Mouse (Mus musculus) lung, adult 2 months (tissue): ENCODE measurements around the gene Rab3gap1. TPM values are rescaled to one million over a fixed set of nuclear protein-coding genes. Genes with fewer than 3 reads are reported as not detected.
"Not testable (repeated sequence)": the region's sequence is repeated elsewhere in the genome, so short reads cannot be mapped to it uniquely, and the experiment has no call there.

Experiments used
- DNase-seq: peaks from one replicate; pipeline ENCODE4 v3.0.0; 2022
- H3K4me1 ChIP-seq: fragments of 200-500 bp; 2 replicates; pipeline ENCODE4 v1.6.1; 2011; ENCODE audit warnings: low read length; ENCODE audit not compliant: control insufficient read depth, insufficient read depth
- H3K4me3 ChIP-seq: fragments of 200-500 bp; replicated peaks from 2 replicates; pipeline ENCODE3; 2011; ENCODE audit warnings: low read depth, mild to moderate bottlenecking, control low read depth, low read length; ENCODE audit errors: extremely low read depth
- CTCF ChIP-seq: fragments of 200-500 bp; IDR thresholded peaks from 2 replicates; pipeline ENCODE4 v1.5.1; 2011; ENCODE audit warnings: mild to moderate bottlenecking, low read length, control low read depth; ENCODE audit not compliant: insufficient read depth
- POLR2A ChIP-seq: fragments of 200-500 bp; IDR thresholded peaks from 2 replicates; pipeline ENCODE4 v1.6.1; 2011; ENCODE audit warnings: low read depth, mild to moderate bottlenecking, control low read depth, low read length, borderline replicate concordance; ENCODE audit errors: extremely low read depth
- WGBS: fragments of 180-500 bp; shearing (Covaris S2); methylation state at CpG from one replicate; pipeline ENCODE4 v1.1.7; 2018; 5-methylcytosine and 5-hydroxymethylcytosine counted together
- polyA plus RNA-seq: library from polyadenylated mRNA; depleted of rRNA; stranded (reverse); fragments of >200 nt; gene quantifications from 2 replicates; pipeline ENCODE4 v1.2.3, GENCODE M21; 2012

The Rab3gap1 gene
- polyA plus RNA-seq, 1 experiment = 22.2 TPM

DNA sequence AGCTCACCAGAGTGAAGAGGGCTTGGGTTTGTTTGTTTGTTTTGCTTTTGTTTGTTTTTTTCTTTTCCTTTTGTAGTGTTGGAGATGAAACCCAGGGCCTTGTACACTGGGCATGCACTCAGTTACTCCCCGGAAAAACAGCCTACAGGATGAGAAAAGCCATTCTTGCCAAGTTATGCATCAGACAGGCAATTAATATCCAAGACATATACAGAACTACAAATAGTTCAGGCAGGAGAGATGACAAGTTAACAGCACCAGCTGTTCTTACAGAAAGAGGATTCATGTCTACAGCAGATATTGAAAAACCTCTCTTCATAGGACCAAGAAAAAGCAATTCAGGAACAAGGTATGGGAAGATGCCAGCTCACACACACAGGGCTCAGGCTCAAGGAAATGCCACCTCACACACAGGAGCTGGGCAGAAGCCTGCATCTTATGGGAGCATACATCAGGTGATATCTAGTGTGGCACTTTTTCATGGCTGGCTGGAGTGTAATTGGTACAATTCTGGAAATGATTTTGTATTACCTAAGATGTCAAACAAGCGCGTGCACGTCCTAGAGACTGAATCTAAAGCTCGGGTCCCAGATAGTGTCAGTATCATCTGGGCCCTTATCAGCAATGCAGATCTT is 78.2 kb downstream of the Rab3gap1 start:
- no peak for DNase-seq
- no peak for TF ChIP-seq CTCF
- no peak for TF ChIP-seq POLR2A
- 73% methylated on average over 5 of the region's 5 CpGs for WGBS
- no peak overlapping the region for H3K4me3 ChIP-seq
- no peaks in the 10 kb centered on the region for H3K4me1 ChIP-seq

DNA sequence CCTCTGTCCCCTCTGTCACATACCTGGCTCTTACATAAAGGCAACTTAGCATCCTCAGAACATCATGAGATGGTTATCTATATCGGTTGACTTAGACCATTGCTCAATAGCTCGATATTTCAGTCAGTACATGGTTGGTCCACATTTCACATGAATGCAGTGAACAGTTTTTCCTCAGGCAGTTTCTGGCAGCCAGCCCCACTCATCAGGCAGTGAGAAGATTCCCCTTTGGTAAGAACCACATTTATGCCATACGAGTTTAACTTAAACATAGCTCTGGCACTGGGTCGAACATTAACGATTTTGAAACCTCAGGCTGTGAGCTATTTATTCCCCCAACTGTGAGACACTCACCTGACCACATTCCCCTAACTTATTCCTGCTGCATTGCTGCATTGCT is 80.2 kb downstream of the Rab3gap1 start:
- H3K4me3 ChIP-seq = no peak overlapping the region
- DNase-seq = no peak
- 71% methylated on average over 5 of the region's 5 CpGs for WGBS
- TF ChIP-seq POLR2A (no peak), CTCF (no peak)
- H3K4me1 ChIP-seq = no peaks in the 10 kb centered on the region

DNA sequence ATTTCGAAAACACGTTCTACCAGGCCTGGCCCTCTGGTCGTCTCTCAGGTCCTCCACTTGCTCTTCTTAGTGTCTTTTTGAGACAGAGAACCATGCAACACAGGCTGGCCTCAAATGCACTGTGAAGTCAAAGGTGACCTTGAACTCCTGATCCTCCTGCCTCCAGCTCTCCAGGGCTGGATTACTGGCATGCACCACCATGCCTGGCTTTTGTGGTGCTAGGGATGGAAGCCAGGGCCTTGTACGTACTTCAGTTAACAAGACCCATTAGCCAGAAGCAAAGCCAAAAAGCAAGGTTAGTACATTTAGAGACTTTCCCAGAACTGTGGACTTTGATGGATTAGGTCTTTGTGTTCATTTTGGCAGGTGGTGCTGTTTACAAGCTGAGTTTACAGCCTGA is 83.7 kb downstream of the Rab3gap1 start:
- Histone ChIP-seq H3K4me1 (no peaks in the 10 kb centered on the region), H3K4me3 (no peak overlapping the region)
- DNase-seq = no peak
- TF ChIP-seq CTCF = no peak
- no peak for TF ChIP-seq POLR2A
- 82% methylated on average over 4 of the region's 4 CpGs for WGBS

- 51% methylated on average over 4 of the region's 4 CpGs for WGBS
- not testable (repeated sequence) for H3K4me3 ChIP-seq, DNase-seq, H3K4me1 ChIP-seq
Observed at GRCm38 (mm10) chr1:127954198-127954597, 85.6 kb downstream of the Rab3gap1 start.

GRCm38 (mm10) chr1:127954800-127955199 is 86.2 kb downstream of the Rab3gap1 start:
- DNase-seq = no peak

GRCm38 (mm10) chr1:127956524-127956923 is 88.0 kb downstream of the Rab3gap1 start:
- DNase-seq = no peak
- no peak overlapping the region for H3K4me3 ChIP-seq
- 97% methylated on average over 1 of the region's 1 CpGs for WGBS
- TF ChIP-seq CTCF (no peak), POLR2A (no peak)
- H3K4me1 ChIP-seq = peaks cover 2% of the 10 kb centered on the region; the same call in 1 of the 2 replicates

More at GRCm38 (mm10) chr1:127954800-127955199, 86.2 kb downstream of the Rab3gap1 start:
- H3K4me1 ChIP-seq = peaks cover 2% of the 10 kb centered on the region; the same call in 1 of the 2 replicates
- TF ChIP-seq CTCF (no peak), POLR2A (no peak)
- 63% methylated on average over 4 of the region's 4 CpGs for WGBS
- H3K4me3 ChIP-seq = no peak overlapping the region

GRCm38 (mm10) chr1:127958801-127959200 is 90.2 kb downstream of the Rab3gap1 start:
- Histone ChIP-seq H3K4me1 (peaks cover 2% of the 10 kb centered on the region; the same call in 1 of the 2 replicates), H3K4me3 (no peak overlapping the region)
- TF ChIP-seq POLR2A = no peak
- no peak for TF ChIP-seq CTCF
- no peak for DNase-seq
- 34% methylated on average over 5 of the region's 5 CpGs for WGBS

DNA sequence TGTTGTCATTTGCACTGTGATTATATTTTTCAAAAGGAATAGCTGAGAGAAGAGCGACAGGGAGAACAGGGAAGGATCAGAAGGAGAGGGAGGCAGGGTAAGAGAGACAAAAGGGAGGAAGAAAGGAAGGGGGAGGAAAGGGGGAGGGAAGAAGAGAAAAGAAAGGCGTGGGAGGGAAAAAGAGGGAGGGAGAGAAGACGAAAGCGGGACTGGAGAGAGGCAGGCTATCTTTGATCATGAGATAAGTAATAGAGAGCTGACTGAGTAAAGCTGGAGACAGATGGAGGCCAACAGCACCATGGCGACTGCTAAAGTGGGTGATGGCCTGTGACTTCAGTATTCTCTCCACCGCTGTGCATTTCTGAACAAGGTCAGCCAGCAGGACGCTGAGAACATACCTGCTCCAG is 90.7 kb downstream of the Rab3gap1 start:
- Histone ChIP-seq H3K4me1 (peaks cover 2% of the 10 kb centered on the region; the same call in 1 of the 2 replicates), H3K4me3 (no peak overlapping the region)
- no peak for DNase-seq
- TF ChIP-seq CTCF = no peak
- no peak for TF ChIP-seq POLR2A
- 40% methylated on average over 7 of the region's 7 CpGs for WGBS

DNA sequence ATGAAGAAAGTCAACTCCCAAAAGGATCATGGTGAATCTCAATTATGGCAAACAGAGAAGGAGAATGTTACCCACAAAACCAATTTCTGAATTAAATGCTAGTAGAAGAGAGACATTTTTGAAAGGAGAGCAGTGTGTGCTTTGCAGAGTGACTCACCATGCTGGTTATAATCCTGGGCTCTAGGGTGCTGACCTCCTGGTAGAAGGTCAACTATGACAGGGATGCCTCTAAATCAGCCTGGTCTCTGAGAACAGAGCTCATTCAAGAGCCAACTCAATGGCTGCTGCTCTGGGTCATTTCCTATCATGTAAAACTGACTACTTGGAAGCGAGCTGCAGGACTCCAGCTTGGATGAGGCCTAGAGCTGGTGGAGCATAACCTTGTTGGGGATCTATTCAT is 92.6 kb downstream of the Rab3gap1 start:
- H3K4me1 ChIP-seq = peaks cover 2% of the 10 kb centered on the region; the same call in 1 of the 2 replicates
- H3K4me3 ChIP-seq = no peak overlapping the region
- TF ChIP-seq POLR2A (no peak), CTCF (no peak)
- 97% methylated on average over 1 of the region's 1 CpGs for WGBS
- DNase-seq = no peak

DNA sequence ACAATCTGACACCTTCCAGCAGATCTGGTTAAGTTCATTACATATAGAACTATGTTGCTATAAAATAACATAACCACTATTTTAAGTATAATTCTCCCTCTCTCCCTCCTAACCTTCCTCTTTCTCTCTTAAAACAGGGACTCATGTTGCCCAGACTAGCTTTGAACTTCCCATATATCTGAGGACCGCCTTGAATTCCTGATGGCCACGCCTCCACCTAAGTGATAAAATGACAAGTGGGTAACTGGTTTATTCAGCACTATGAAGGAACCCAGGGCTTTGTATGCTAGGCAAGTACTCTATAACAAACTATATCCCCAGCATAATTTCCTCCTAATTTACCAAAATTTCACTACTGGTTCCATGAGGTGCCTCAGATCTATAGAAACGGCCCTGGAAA is 94.8 kb downstream of the Rab3gap1 start:
- no peak for TF ChIP-seq CTCF
- TF ChIP-seq POLR2A = no peak
- H3K4me3 ChIP-seq = no peak overlapping the region
- DNase-seq = no peak
- 75% methylated on average over 3 of the region's 3 CpGs for WGBS
- peaks cover 2% of the 10 kb centered on the region; the same call in 1 of the 2 replicates for H3K4me1 ChIP-seq

GRCm38 (mm10) chr1:127970870-127971269 is 102.3 kb downstream of the Rab3gap1 start:
- WGBS = 77% methylated on average over 4 of the region's 4 CpGs
- DNase-seq = no peak

More at GRCm38 (mm10) chr1:127970870-127971269, 102.3 kb downstream of the Rab3gap1 start:
- Histone ChIP-seq H3K4me1 (peaks cover under 1% of the 10 kb centered on the region; the same call in 1 of the 2 replicates), H3K4me3 (no peak overlapping the region)
- TF ChIP-seq POLR2A (no peak), CTCF (no peak)
